Mouse (Mus musculus) cerebellum, adult 2 months (tissue): Measurements from ENCODE around the gene Etnk1.

ENCODE experiments used
- CTCF ChIP-seq: fragments of 200-500 bp; IDR thresholded peaks from 2 replicates; pipeline ENCODE4 v1.5.1; 2011; ENCODE audit warnings: low read depth, mild to moderate bottlenecking, control low read depth, low read length, moderate library complexity, borderline replicate concordance; ENCODE audit not compliant: insufficient read depth
- POLR2A ChIP-seq: fragments of 200-500 bp; IDR thresholded peaks from 2 replicates; pipeline ENCODE4 v1.6.1; 2011; ENCODE audit warnings: low read length, control low read depth, borderline replicate concordance; ENCODE audit not compliant: insufficient read depth

DNA sequence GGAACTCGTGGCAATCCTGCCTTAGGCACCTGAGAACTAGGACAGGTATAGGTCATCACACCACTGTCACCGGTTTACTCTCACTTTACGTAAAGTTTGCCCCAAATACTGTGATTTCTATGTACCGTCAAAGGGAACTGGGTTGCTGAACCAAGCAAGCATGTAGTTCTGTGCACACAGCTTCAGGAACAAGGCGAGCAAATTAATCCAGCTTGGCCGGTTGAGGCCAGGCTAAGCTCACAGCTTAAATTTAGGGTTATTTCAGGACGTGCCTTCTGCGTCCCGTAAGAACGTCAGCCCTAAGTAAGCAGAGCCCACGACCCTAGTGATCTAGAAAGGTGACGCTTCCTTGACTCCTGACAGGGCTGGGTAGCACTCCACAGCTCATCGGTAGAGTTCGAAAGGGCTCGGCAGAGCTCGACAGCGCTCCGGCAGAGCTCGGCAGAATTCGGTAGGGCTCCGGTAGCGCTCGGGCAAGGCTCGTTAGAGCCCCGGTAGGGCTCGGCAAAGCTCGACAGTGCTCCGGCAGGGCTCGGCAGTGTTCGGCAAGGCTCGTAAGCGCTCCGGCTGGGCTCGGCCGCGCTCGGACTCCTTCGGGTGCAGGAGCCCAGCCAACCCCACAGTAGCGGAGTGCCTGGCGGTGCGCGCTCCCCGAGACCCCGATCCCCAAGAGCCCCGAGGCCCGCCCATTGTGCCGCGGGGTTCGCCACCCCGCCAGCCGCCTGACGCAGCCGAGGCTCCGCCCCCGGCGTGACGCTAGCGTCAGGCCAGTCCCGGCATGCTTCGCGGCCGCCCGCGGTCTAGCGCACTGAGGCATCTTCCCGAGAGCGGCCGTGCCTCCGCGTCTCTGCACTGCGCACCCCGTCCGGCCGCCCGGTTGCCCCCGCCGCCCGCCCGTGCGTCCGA is at the start of gene Etnk1:
- TF ChIP-seq CTCF (no peak), POLR2A (peak; percentile 87)
